Mouse (Mus musculus) megakaryocyte progenitor cell, adult 5-6 weeks (primary cell): ENCODE measurements around the gene Atrx. TPM values are rescaled to one million over a fixed set of nuclear protein-coding genes. Genes with fewer than 3 reads are reported as not detected.
"Not testable (repeated sequence)": the region's sequence is repeated elsewhere in the genome, so short reads cannot be mapped to it uniquely, and the experiment has no call there.

ENCODE experiments used
- ATAC-seq: replicated peaks from 2 replicates; pipeline ENCODE4 v1.8.0; 2016; ENCODE audit warnings: mild to moderate bottlenecking, moderate TSS enrichment, inconsistent platforms; ENCODE audit not compliant: poor library complexity
- total RNA-seq, 2 experiments: library from RNA; stranded (forward) in 1 of 2; stranded (reverse) in 1 of 2; fragments of 157-497, 149-512 nt in 1 of 2; fragments of 200-1000 nt in 1 of 2; gene quantifications; 2 replicates each; pipeline versions ENCODE4 v1.2.3 to v1.2.4; 2015 to 2017

Atrx gene
- total RNA-seq (2015) (149 and 179 TPM in 2 replicates), total RNA-seq (2017) (217 and 332 TPM in 2 replicates)

GRCm38 (mm10) chrX:105928861-105929477 is at the start of gene Atrx:
Gene Atrx, minus strand, starts transcription at chrX:105929403.
- ATAC-seq = peak; percentile 88

DNA sequence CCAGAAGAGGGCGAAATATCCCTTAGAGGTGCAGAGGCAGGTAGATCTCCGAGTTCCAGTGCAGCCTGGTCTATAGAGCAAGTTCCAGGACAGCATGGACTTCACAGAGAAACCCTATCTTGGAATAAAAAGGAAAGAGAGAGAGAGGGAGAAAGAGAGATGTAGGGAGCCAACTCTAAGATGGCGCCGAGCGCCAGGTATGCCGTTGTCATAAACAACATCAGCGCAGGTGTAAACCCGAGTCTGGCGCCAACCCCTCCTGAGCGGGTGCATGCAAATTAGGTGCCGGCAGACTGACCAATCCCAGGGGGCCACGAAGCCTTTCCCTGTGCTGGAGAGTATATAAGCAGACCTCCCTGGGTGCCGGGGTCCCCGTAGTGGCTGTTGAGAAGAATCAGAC is 27.9 kb upstream of the Atrx start:
- not testable (repeated sequence) for ATAC-seq

GRCm38 (mm10) chrX:105953999-105954398 is 24.8 kb upstream of the Atrx start:
- ATAC-seq = no peak

DNA sequence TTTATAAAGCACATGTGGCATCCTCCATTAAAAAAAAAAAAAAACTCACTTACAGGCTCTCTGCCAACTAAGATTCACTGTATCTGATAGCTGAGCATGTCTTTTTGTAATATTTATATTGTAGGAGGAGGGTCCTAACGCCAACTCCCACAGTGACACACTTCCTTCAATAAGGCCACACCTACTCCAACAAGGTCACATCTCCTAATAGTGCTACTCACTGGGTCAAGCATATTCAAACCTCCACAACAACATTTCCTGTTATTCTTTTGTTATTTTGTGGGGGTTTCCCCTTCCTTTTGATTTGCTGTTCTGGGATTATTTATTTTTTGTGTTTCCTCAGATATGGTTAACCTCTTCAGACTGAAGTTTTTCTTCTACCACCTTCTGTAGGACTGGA is 17.2 kb upstream of the Atrx start:
- ATAC-seq = no peak

DNA sequence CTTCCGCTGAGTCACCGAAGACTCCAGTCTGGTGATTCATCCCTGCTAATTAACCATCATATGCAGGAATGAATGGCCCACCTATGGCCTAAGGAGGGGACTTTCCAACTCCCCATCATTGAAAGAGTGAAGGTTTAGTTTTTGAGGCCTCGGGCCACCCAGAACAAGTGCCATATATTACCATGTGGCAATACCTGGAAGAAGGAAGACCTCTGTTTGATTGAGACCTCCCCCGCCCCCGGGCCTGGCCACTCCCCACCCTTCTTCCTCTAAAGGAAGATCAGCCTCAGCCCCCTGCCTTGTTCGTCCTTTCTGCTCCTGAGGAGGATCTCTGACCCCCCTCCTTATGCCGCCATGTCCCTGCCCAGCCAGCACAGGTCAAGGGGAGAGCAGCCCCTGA is 10.0 kb upstream of the Atrx start:
- no peak for ATAC-seq

DNA sequence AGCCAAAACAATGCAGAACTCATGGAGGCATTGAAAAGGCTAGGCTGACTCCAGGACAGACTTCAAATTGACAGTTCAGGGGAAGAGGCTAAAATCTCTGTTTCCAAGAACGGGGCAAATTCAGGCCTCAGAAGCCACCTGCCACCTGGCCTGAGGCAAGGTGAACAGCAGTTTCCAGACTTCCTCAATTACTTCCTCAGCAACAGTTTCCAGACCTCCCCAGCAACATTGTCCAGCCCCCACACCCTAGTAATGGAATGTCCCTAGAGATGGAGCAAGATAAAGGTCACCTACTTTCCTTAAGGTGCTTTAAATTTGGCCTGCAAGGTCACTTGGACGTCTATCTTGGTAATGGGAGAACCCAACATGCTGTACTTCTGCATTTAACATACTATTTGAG is 8.5 kb upstream of the Atrx start:
- ATAC-seq = no peak

DNA sequence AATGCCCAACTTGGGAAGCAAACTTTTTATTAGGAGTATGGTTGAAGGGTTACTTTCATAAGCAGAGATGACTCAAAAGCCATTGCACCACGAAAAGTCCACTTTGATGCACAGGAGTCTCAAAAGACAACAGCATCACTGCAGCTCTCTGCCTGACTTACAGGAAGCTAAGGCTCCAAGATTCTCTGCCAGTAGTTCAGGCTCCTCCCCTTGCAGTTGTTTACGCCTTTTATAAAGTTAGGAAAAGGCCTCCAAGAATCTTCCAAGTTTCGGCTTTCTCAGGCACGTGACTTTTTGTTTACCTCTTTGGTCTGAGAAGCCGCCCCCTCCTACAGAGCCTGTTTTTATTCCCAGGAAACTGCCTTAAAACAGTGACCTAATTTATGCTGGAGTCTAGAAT is 5.1 kb upstream of the Atrx start:
- ATAC-seq = no peak

DNA sequence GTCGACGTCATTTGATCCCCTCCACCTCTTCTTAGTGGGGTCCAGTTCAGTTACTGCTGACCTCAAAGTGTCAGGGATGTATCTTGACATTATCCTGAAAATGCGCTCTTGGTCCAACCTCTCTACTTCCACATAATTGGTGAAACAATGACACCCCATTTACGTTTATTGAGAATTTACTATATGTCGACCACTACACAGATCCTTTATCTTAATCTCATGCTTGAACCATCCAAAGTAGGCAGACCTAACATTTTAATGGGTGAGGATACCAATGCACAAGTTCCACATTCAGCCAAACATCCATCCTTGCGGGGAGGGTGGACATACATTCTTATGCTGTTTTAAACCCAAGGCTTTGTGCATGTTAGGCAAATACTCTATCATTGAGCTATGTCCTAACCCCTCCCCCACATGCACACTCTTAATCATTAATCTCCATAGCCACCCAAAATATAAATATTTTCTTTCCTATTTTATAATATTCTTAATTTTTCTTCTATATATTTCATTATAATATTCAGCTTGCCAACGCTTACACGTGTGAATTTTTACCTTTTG is 355 bp upstream of the Atrx start:
- no peak for ATAC-seq

- ATAC-seq = peak; percentile 24
These were observed 1.0 kb downstream of the Atrx start for GRCm38 (mm10) chrX:105927941-105928860.

GRCm38 (mm10) chrX:105926121-105926735 is 3.0 kb downstream of the Atrx start:
- peak; percentile 35 for ATAC-seq

DNA sequence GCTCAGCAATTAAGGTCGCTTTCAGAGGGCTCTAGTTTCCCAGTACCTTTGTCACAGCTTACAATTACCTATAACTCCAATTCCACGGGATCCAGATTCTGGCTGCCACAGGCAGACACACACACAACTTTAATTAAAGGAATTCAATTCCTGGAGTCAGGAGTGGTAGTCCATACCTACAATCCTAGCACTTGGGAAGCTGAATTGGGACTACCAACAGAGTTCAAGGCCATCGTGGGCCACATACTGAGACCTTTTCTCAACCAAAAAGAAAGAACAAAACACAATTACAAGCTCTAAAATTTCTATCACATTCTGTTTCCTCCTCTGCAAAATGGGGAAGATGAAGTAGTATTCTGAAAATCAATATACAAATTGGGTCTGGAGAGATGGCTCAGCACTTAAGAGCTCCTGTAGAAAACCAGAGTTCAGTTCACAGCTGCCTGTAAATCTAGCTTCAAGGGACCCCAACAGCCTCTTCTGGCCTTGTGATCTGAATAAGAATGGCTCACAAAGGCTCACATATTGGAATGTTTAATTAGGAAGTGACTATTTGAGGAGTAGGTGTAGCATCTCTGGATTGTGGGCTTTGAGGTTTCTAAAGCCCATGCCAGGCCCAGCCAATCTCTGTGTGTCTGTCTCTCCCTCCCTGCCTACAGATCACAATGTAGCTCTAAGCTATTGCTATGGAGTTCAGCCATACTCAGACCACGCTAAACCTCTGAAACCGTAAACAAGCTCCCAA is 4.7 kb downstream of the Atrx start:
- no peak for ATAC-seq

- no peak for ATAC-seq
These were observed 5.3 kb downstream of the Atrx start for GRCm38 (mm10) chrX:105923896-105924295.

DNA sequence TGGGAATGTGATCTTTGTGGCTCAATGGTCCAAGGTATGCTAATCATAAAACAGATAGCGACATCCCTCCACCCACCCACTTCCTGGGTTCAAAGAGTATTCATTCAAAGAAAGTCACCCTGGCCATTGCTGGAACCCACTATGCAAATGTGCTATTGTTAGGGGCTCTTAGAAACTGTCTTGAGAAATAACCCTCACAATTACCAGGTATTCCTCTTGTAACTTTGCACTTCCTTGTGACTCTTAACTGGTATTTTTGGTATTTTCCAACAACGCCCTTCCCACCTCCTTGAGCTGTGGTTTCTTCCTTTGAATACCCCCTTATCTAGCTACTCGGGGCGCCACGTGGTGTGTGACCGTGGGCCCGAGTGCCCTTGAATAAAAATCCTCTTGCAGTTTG is 6.2 kb downstream of the Atrx start:
- ATAC-seq = not testable (repeated sequence)

DNA sequence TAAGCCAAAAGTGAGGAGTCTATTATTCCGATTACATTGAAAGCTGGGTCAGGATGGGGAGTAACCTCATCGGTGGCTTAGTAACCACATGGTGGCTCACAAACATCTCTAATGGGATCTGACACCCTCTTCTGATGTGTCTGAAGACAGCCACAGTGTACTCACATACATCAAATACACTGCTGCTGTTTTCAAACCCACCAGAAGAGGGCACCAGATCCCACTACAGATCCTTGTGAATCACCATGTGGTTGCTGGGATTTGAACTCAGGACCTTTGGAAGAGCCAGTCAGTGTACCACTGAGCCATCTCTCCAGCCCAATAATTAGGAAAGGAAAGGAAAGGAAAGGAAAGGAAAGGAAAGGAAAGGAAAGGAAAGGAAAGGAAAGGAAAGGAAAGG is 7.8 kb downstream of the Atrx start:
- ATAC-seq = peak; percentile 61

GRCm38 (mm10) chrX:105911728-105912127 is 17.5 kb downstream of the Atrx start:
- peak; percentile 55 for ATAC-seq

- no peak for ATAC-seq
These were observed 27.6 kb downstream of the Atrx start for GRCm38 (mm10) chrX:105901611-105902010.

DNA sequence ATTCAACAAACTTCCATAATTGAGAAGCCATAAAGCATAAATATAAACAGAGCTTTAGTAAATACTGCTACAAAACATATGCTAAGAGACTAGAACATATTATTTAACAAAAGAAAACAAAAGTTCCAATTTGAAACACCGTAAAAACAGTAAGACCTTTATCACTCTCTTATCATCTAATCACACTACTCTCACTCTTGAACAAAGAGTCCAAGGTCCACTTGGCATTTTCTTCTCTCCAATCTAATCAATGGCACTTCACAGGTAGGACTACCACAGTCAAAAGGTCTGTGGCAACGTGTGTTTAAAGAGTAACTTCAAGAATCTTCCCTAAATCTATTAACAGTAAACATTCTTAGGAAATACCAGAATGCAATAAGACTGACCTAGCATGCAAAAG is 42.3 kb downstream of the Atrx start:
- ATAC-seq = no peak

DNA sequence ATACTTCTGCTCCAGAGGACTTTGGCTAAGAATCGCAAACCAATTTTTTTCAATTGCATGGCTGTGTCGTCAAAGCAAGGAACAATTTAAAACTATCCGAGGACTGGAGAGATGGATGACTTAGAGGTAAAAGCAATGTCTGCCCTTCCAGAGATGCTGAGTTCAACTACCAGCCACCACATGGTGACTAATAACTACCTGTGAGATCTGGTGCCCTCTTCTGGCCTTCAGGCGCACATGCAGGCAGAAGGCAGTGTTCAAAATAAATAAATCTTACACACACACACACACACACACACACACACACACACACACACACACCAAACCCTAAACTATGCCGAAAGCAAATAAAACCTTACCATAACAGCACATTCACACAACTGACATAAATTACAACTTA is 64.8 kb downstream of the Atrx start:
- peak; percentile 87 for ATAC-seq

DNA sequence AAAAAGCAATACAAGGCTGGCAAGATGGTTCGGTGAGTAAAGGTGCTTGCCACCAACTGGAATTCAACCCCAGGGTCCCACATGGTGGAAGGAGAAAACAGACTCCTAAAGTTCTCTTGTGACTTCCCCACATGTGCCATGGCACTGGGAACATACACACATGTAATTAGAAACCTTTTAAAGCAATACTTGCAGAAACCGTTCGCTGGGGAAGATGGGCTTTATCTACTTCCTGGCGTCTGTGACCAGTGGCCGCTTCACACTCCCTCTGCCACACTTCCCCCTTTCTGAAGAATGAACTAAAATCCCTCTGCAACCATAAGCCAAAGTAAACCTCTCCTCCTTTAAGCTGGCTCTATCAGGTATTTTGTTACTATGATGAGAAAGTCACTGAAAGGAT is 104.7 kb downstream of the Atrx start:
- ATAC-seq = no peak

DNA sequence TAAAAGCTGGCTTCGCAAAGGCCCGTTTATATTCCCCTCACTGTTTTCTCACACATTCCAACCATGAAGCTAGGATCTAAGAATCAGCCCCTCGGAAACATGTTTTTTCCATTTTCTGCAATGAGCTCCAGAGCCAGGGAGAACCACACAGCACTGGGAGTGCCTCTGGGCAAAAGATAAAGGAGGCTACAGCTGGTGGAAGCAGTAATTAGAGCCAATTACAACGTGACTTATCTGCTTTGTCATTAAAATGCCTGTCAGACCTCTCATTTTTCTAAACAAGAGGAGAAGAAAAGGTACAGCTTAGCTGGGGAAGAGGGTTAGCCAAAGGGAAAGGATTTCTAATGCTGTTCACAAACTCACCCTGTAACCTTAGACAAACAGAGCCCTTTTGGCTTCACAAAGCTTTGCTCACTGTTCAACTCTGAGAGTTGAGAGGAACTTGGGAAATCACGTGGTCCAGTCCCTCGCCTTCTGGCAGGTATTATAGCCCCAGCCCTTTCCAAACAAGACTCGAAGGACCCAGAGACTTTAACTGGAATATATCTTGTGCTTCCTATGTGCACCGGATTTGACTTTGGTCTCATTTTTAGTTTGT is 134.3 kb downstream of the Atrx start:
- no peak for ATAC-seq
